Mouse (Mus musculus) heart, postnatal 25 days (tissue): Measurements from ENCODE around the gene Aldoc. TPM values are rescaled to one million over a fixed set of nuclear protein-coding genes. Genes with fewer than 3 reads are reported as not detected.

Source experiments
- DNase-seq: peaks from one replicate; pipeline ENCODE4 v3.0.0; 2022; ENCODE audit warnings: low spot score
- intact Hi-C: fragments of 180-260 bp; cut with DNase I; formaldehyde crosslinking; loops from one replicate; pipeline ENCODE4 v1.15.1; 2025
- total RNA-seq, 2 experiments: library from RNA; stranded (reverse); gene quantifications; 2 replicates each; pipeline ENCODE4 v1.2.3; 2021

Gene Aldoc
- total RNA-seq, 2 experiments from 2014 or later, result 0.50 to 0.52 TPM

DNA sequence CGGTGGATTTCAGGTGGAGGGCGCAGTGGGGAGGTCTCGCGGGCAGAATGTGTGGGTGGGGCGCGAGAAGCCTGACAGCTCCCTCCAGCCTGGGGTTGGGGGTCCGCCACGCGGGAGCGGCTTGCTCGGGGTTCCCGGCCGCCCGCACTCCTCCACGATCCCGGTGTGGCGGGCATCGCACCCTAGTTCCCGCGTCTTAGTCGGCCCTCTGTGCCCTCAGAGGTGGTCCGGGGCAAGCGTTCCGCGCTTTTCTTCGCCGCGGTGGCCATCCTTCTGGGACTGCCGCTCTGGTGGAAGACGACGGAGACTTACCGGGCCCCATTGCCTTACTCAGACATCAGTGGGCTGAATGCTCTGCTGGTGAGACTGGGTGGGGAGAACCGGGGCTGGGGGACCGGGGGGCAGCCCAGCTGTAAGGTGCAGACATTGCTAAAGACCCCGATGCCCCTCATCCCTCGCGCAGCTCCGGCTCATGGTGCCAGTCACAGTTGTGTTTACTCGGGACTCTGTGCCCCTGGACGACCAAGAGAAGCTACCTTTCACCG is 5.8 kb downstream of the Aldoc start:
- intact Hi-C loops, result no loop called here
- DNase-seq, result no peak

DNA sequence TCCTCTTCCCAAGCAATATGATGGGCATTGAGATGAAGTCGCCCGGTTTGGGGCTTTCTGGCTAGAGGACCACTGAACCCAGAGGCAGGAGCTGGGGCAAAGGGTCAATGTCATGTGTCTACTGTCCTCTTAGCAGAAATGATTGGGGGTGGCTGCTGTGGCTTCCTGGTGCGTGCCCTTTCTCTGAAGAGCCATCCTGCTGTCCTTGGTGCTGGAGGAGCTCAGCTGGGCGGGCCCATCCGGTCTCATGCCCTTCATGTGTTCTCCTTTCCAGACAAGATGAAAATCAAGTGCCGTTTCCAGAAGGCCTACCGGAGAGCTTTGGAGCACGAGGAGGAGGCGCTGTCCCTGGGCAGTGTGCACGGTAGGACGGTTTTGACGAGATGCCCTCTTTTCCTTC is 9.9 kb downstream of the Aldoc start:
- intact Hi-C loops, result no loop called here
- no peak for DNase-seq

DNA sequence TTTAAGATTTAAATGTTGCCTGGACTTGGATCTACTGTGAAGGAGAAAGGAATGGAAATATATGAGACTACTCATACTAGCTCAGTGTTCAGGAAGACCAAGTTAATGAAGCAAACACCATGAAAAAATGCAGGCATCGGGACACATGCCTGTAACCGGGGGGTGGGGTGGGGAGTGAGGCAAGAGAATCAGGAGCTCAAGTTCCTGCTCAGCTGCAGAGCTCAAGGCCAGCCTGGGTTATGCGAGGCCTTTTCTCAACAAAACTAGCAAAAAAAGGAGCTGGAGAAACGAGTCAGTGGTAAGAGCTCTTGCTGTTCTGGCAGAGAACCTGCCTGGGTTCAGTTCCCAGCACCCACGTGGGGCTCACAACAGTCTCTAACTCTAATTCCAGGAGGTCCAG is 11.2 kb downstream of the Aldoc start:
- no peak for DNase-seq
- intact Hi-C loops, result no loop called here

GRCm38 (mm10) chr11:78337040-78337439 is 14.3 kb downstream of the Aldoc start:
- DNase-seq, result no peak
- intact Hi-C loops, result no loop called here

DNA sequence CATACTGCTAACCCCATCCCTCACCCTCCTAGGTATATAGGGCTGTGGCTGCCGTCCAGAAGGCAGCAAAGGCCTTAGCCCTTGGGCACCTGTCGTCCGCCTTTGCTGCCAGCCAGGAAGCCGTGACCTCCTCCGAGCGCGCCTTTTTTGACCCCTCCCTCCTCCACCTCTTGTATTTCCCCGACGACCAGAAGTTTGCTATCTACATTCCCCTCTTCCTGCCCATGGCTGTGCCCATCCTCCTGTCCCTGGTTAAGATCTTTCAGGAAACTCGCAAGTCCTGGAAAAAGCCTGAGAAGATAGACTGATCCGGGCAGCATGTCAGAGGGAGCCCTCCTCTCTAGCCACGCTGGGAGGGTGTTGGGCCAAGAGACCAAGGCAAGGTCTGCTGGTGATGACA is 18.9 kb downstream of the Aldoc start:
- intact Hi-C loops, result no loop called here
- no peak for DNase-seq

DNA sequence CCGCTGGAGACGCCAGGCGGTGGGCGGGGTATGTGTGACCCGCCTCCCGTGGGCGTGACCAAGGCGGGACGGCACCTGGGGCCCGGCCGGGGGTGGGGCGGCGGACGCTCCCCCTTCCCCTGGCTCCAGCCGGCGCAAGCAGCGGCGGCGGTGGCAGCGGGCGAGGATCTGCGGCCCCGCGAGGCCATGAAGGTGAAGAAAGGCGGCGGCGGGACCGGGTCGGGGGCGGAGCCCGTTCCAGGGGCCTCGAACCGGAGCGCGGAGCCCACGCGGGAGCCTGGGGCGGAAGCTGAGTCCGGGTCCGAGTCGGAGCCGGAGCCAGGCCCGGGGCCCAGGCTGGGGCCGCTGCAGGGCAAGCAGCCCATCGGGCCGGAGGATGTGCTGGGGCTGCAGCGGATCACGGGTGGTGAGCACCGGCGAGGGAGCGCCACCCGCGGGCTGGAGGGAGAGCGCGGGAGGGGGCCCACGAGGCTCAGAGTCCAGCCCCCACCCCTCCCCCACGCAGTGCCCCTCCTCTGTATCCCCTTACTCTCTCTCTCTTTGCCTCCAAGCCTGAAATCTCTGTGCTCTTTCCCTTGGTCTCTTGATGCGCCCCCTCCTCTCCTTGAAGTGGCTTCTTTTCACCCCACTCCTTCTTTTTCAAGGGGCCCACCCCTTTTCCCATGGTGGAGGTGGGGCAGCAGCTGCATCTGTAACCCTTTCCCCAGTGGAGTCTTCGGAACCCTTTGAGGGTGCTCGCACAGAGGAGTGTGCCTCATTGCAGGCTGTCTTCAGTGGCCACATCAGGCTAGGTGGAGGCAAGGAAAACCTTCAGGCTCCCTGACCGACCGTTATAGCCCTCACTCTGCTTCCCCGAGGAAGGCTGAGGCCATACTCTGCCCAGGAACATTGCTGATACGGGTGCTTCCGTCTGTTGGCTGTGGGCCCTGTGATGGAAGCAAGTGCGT is 20.9 kb downstream of the Aldoc start, which contains the start of gene Unc119:
TSS of gene Unc119 (plus strand) at position 102 of the 947 bp plus-strand sequence.
- peak; percentile 55 for DNase-seq
- intact Hi-C loops, result no loop called here

GRCm38 (mm10) chr11:78344328-78344889 is 21.6 kb downstream of the Aldoc start:
- intact Hi-C loops, result no loop called here
- DNase-seq, result no peak

GRCm38 (mm10) chr11:78344890-78345715 is 22.3 kb downstream of the Aldoc start:
- intact Hi-C loops, result no loop called here

GRCm38 (mm10) chr11:78345801-78346200 is 23.0 kb downstream of the Aldoc start:
- DNase-seq, result no peak
- intact Hi-C loops, result no loop called here

More at GRCm38 (mm10) chr11:78344890-78345715, 22.3 kb downstream of the Aldoc start:
- DNase-seq, result peak; percentile 57

DNA sequence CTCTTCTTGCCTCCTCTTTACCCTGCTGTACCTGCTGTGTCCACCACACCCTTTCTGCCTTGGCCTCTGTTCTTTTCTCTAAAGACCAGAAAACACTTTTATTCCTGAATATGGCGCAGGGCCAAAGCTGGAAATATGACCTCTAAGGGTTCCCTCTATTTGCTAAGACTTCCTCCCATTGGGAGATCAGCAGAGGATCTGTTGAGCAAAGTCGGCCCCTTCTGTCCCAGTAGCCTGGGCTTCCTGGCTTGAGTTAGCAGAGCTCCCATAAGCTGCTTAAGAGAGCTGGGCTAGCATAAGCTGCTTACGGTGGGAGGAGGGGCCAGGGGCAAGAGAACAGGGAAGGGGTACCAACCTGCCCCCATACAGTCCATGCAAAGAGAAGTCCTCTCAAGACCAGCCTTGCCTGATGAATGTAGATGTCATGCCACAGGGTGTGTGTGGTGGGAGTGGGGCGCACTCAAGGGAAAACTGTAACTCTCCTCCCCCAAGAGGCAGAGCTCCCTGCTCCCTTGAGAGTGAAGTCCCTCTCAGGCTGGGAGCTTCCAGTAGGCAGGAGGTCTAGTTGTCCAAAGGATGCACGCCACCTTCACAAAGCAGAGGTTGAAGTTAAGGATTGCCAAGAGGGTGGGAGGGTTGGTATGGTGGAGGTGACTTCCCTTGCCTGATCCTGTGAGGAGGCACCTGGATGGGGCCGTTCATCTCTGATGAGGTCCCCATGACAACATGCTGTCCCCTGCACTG is 23.7 kb downstream of the Aldoc start:
- DNase-seq, result no peak
- intact Hi-C loops, result no loop called here

GRCm38 (mm10) chr11:78347070-78347754 is 24.4 kb downstream of the Aldoc start:
- no peak for DNase-seq
- intact Hi-C loops, result no loop called here

GRCm38 (mm10) chr11:78347908-78348307 is 25.1 kb downstream of the Aldoc start:
- intact Hi-C loops, result loop anchor here (2.0 kb wide), 1 partner anchor 81 kb away; no protein-coding TSS in a partner anchor
- no peak for DNase-seq

GRCm38 (mm10) chr11:78348474-78348873 is 25.7 kb downstream of the Aldoc start:
- intact Hi-C loops, result loop anchor here (2.0 kb wide), 1 partner anchor 82 kb away; no protein-coding TSS in a partner anchor
- no peak for DNase-seq

GRCm38 (mm10) chr11:78349441-78350358 is 26.9 kb downstream of the Aldoc start:
- intact Hi-C loops, result loop anchor here (2.0 kb wide), 1 partner anchor 83 kb away; no protein-coding TSS in a partner anchor
- no peak for DNase-seq

GRCm38 (mm10) chr11:78353081-78353480 is 30.3 kb downstream of the Aldoc start:
- intact Hi-C loops, result no loop called here
- DNase-seq, result no peak

- intact Hi-C loops, result no loop called here
- DNase-seq, result no peak
Measured at GRCm38 (mm10) chr11:78354905-78355304, 32.1 kb downstream of the Aldoc start.

GRCm38 (mm10) chr11:78355471-78356238 is 32.9 kb downstream of the Aldoc start:
- no peak for DNase-seq
- intact Hi-C loops, result no loop called here
